Mouse (Mus musculus) mouse trophoblast stem cell (cell line): Measurements from ENCODE around the gene Zc2hc1c.

Experiments used
- in situ Hi-C, 2 experiments: fragments of 300-500 bp; cut with MseI, MboI; formaldehyde crosslinking; loops; 2 replicates in 1 of 2; 3 replicates in 1 of 2; pipeline ENCODE4 v1.15.1; 2025

The Zc2hc1c gene

DNA sequence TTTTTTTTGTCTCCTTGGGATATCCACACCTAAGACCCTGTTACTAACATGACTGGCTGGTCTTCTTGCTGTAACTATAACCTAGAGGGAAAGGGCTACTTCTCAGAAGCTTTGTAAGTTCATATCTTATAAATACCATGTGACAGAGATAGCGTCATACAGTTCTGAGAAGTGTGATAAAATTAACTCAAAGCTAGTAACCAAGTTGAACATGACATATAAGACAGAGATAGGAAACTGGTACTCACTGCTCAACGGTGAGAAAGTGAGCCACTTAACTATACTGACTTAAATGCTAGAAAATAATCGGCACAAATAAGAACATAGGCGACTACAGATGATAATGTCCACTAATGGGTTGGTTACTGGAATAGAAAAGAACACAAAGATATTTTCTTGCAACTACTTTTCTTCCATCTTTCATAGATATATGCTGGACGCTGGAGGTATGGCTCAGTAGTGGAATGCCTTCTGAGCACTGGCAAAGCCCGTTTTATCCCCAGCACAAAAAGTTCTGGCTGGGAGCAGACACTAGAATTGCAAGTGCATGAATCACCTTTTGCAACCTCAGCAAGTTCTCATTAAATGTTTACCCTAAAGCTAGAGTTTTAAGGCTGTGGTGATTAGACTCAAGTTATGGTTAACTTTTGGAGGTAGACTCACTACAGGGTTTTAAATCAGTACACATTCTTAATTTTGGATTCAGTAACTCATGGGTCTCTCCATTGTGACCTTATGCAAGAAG lies 49.3 kb downstream of the Zc2hc1c start:
- in situ Hi-C loops = no loop called here

DNA sequence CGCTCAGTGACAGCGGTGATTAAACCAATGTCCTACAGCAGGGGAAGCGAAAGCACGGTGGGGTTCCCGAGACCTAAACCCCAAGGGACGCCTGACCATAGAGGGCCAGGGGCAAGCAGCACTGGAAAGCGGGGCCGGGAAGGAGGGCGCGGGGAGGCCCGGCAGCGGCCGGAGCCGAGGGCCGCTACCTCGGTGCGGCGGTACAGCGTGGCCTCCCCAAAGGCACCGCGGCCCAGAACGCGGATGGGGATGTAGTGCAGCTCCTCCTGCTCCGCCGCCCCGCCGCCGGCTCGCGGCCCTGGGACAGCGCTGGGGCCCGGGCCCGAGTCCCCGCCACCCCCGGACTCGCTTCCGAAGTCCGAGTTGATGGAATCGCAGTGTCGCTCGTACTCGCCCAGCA lies 50.4 kb downstream of the Zc2hc1c start:
- in situ Hi-C loops = no loop called here

DNA sequence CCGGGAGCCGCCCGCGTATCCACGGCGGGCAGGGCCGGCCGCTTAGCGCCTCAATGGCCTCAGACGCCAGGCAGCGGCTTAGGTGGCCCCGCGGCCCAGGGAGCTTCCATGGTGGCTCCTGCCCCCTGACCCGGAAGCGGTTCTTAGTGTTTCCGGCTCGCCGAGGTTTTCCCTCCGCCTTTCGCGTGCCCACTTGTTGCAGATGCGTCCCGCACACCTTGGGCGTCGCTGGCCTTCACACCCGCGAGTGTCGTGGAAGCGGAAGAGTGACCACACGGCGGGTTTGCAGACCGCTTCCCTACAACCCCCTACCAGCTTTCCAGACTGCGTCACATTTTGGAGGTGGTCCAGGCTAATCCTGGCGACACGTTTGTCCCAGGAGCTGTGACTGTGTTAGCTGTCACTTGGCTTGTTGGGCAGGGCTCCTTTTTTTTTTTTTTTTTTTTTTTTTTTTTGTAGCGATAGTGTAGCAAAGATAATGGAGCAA lies 50.9 kb downstream of the Zc2hc1c start, which contains the start of gene Nek9:
Gene Nek9 (minus strand): TSS at position 120 of the 487 bp plus-strand sequence.
- in situ Hi-C loops = no loop called here

DNA sequence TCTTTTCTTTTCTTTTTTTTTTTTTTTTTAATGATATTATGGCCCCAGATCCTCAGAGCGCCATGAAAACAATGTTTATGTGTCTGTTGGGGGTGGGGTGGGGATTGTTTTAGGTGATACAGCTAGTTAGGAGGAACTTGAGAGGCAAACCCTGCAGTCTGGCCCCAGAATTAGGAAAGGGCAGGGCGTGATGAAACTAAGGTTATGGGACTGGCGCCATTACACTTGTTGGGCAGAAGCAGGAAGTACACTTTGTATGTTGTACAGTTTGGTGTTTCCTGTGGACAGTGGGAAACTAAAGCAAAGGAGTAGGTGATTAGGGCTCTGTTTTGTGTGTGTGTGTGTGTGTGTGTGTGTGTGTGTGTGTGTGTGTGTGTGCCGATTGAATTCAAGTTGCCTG lies 51.6 kb downstream of the Zc2hc1c start:
- in situ Hi-C loops = loop anchor here in 1 of 2 experiments (10.0 kb wide), 1 partner anchor 155 kb away; no protein-coding TSS in a partner anchor

DNA sequence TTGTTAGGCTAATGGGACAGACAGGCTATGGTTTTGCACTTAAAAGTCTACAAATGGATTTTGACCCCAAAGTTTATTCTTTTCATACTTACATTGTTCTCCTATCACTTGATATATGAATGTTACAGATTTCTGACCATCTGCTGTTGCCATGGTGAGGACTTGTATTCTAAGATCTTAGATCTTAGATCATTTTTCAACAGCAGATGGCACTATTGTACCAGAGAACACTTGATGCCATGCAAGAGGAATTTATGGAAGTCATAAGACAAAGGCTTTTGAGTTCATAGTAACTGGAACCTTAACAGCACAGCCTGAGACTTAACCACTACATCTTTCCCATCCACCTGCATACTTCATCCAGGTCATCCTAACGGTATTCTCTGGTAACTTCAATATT lies 52.7 kb downstream of the Zc2hc1c start:
- in situ Hi-C loops = loop anchor here in 1 of 2 experiments (10.0 kb wide), 1 partner anchor 154 kb away; no protein-coding TSS in a partner anchor

DNA sequence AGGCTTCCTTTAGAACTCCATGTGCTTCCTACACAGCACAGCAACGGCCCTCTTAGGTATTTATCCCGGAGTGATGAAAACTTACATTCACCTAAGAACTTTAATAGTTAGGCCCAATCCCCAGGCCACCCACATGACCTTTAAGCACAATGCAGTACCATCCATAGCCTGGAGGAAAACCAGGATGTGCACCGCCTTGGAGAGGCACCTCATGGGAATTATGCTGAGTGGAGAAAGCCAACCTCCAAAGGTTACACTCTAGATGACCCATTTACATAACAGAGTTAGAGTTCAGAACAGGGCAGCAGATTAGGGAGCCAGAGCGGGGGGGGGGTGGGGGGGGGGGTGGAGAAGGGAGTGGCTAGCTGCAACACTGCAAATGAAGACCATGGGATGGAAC lies 53.9 kb downstream of the Zc2hc1c start:
- in situ Hi-C loops = loop anchor here in 1 of 2 experiments (10.0 kb wide), 1 partner anchor 152 kb away; no protein-coding TSS in a partner anchor

DNA sequence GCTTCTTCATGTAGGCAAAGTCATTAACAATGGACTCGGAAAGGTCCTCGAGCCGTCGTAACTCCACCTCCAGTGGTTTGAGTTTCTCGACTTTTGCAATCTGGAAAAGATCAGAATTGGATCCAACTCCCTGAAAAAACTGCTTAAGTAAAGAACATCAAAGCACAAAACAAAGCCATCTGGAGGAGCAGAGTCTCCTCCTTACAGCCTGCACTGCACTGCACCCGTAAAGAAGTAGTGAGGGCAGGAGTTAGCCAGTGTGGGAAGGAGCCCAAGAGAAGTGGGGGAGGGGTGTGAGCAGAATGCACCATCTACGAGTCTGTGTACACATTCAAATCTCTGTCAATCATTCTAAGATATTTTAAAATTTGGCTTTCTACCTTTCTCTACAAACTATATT lies 55.9 kb downstream of the Zc2hc1c start:
- in situ Hi-C loops = loop anchor here in 1 of 2 experiments (10.0 kb wide), 1 partner anchor 151 kb away; no protein-coding TSS in a partner anchor

DNA sequence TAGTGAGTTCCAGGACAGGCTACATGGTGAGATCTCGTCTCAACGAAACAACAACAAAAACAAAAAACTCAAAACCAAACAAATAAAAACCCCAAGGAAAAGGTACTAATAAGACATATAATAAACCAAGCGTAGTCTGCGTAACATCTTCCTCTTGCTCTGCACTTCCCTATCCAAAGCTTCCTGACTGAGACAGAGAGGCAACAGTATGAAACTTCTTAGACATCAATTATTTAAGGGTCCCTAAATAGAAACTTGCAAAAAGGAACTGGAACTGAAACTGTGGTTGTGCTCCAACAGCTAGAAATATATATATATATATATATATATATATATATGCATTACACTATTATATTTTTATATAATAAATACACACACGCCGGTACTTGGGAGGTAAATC lies 57.2 kb downstream of the Zc2hc1c start:
- in situ Hi-C loops = loop anchor here in 1 of 2 experiments (10.0 kb wide), 1 partner anchor 149 kb away; no protein-coding TSS in a partner anchor

DNA sequence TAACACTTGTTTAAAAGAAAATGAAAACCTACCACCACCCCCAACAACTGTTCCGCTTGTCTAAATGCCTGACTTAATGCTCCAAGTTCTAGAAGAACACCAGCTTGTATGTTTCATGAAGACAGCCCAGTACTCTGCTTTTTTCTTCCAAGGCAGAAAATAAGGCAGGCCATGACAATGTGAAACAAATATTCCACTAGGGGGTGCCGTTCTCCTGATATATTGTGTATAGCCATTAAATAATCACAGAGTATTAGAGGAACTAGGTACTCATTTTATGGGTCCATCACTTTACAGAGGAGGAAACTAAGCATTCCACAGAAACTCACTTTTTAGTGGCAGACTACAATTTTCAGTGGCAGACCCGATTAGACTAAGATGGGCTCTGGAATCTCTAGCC lies 58.0 kb downstream of the Zc2hc1c start:
- in situ Hi-C loops = loop anchor here in 1 of 2 experiments (10.0 kb wide), 1 partner anchor 148 kb away; no protein-coding TSS in a partner anchor

DNA sequence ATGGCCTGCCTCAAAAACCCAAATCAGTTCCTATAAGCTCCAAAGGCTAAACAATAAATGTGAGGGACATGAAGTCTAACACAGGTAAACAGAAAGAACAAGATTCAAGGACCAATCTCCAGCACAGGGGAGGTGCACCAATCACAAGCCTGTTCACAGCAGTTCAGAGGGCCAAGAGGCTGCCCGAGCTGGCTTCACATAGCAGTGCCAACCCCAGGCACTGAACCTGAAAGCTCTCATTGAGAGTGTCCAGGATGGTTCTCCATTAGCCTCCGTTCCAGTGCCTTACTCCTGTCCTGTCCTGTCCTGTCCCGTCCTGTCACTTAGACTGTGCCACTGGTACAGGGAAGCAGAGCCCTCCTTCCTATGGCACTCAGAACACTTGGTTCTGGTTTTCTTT lies 58.8 kb downstream of the Zc2hc1c start:
- in situ Hi-C loops = loop anchor here in 1 of 2 experiments (10.0 kb wide), 1 partner anchor 148 kb away; no protein-coding TSS in a partner anchor

DNA sequence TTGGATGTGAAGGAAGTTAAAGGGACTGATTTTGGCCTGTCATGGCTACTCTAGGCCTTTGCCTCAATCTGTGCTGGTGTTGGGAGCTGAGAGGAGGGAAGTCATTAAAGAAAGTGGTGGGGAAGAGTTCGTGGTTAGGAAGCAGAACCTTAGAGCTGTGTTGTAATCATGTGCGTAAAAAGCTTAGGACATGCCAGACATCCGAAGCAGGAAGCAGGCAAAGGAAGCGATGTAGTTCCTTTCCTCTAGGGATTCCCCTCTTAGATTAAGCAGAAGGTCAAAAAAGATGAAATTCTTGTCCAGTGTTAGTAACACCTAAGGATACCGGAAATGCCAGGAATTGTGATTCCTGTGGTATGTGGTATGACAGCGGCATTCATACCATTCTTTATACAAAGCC lies 59.9 kb downstream of the Zc2hc1c start:
- in situ Hi-C loops = loop anchor here in 1 of 2 experiments (10.0 kb wide), 1 partner anchor 146 kb away; no protein-coding TSS in a partner anchor
